Mouse (Mus musculus) retina, embryonic 14.5 days (tissue): ENCODE measurements around the gene Kdsr.

Source experiments
- DNase-seq: peaks from one replicate; pipeline ENCODE4 v3.0.0-alpha.2; 2015; ENCODE audit warnings: low spot score

Gene Kdsr

GRCm38 (mm10) chr1:106694316-106694715 is 65.2 kb downstream of the Kdsr start:
- DNase-seq, result no peak

GRCm38 (mm10) chr1:106692599-106692998 is 66.9 kb downstream of the Kdsr start:
- no peak for DNase-seq

DNA sequence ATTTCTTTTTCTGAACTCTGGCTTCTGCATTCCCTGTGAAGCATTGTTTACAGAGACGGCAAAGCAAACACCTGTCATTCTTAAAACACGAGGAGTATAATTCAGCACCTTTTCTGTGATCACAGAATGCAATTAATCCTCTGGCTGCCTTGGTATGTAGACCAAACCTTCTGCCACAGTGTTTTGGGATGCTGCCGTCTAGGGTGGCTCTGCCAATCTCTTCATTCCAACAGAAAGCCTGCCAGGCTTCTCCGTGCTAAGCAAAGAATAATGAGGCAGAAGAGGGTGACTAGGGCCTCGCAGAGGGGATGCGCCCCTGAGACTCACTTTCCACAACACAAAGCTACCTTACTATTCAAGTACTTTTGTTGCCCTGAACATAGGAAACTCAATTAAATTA is 68.6 kb downstream of the Kdsr start:
- DNase-seq, result no peak

- no peak for DNase-seq
Measured at GRCm38 (mm10) chr1:106688161-106688516, 71.4 kb downstream of the Kdsr start.

DNA sequence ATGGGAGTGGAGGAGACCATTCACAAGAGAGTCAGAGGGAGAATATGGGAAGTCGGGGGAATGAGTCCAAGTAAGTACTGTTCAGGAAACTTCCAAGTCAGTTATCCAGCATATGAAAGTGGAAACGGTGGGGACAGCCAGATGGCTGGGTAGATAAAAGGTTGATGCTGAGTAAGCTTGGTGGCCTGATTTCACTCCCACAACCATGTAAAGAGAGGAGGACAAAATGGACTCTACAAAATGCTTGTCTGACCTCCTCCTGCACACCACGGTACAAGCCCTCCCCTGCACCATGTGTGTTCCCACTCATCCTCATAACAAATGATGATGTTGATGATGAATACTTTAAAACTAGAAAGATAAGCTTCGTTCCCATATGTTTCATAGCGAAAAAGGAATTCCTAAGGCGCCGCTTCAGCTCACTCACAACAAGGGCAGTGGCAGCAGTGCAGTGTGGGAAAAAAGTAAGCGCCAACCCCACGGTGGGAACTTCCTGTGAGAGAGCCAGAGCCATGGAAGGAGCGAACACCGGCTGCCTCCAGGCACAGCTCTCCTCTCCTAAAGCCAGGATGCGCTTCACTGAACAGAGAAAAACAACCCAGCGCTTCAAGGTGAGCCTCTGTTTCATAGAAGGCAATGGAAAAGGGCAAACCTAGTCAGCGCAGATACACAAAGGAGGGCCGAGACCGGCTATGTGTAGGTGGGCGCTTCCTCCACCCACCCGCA is 71.9 kb downstream of the Kdsr start:
- DNase-seq, result no peak

DNA sequence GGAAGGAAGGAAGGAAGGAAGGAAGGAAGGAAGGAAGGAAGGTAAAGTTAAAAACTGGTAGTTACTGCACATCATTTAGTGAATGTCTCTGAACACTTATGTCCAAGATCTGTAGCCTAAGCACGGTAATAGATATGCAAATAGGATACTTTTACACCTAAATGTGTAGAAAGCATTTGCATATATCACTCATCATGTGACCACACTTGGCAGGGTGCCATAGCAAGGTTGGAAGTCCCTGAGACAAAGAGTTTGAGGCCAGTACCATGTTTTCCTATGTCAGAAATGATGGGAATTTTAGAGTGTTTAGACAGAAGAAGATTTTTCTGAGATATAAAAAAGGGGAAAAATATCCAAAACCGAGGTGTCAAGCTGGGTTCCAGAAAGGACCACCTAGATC is 73.8 kb downstream of the Kdsr start:
- no peak for DNase-seq

GRCm38 (mm10) chr1:106684546-106684945 is 75.0 kb downstream of the Kdsr start:
- DNase-seq, result no peak

DNA sequence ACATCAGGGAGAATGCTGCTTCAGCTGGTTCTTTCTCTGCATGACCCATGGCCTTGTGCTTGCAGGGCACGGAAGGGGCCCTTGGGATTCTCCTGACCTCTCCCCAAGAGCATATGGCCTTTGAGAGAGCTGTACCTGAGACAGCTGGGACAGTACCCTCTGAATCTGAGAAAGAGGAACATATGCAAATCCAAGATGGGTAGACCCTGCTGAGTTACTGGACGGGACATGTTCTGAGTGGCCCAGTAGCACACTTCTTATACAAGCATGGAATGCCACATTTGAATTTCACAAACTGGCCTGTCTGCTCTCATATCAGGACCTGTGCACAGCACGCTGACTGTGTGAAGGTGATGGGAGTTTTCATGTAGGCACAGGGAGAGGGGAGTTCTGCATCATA is 76.7 kb downstream of the Kdsr start:
- no peak for DNase-seq

GRCm38 (mm10) chr1:106679800-106680515 is 79.6 kb downstream of the Kdsr start:
- no peak for DNase-seq

GRCm38 (mm10) chr1:106678060-106678478 is 81.5 kb downstream of the Kdsr start:
- no peak for DNase-seq
